Mouse (Mus musculus): ENCODE results near the gene Pld5. TPM values are rescaled to one million over a fixed set of nuclear protein-coding genes. Genes with fewer than 3 reads are reported as not detected.
"Not testable (repeated sequence)": the region's sequence is repeated elsewhere in the genome, so short reads cannot be mapped to it uniquely, and the experiment has no call there.

Gene Pld5
- total and polyA plus RNA-seq, 3 experiments = 0.38 to 1.2 (median 1.0) TPM

GRCm38 (mm10) chr1:176039923-176040322, 235.2 kb downstream of the Pld5 start:
- DNase-seq = no peak

DNA sequence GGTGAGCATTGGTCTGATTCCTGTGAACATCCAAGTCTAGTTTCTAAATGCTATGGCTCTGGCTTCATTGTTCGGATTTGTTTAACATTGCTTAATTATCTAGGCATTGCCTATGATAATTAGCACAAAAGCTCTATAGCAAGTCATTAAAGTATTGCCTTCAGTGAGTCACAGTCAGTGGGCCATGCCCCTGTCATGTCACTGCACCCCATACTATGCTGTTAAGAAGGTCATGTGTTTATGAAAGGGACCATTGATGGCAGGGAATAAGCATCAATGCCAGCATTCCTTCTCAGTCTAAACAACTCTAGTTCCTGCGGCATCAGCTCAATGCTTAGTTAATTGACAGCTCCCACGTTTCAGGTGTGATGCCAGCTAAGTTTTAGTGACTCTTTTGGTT, 239.1 kb downstream of the Pld5 start:
- no peak for DNase-seq

DNA sequence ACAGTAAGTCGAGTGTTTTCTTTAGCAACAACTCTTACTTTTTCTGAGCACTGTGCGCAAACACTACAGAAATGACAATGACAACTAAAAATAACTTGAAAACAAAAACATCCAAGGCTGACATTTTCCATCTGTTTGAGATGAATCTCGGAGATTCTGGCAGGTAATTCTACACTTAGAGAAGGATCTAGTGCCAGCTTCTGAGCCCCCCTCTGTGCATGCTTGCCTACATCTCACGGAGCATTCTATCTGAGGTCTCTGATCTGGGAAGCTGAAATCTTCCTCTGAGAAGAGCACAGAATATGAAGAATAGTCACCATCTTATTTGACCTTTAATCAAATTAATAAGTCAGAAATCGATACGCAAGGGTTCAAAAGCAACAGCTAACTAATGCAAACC, 240.4 kb downstream of the Pld5 start:
- no peak for DNase-seq

DNA sequence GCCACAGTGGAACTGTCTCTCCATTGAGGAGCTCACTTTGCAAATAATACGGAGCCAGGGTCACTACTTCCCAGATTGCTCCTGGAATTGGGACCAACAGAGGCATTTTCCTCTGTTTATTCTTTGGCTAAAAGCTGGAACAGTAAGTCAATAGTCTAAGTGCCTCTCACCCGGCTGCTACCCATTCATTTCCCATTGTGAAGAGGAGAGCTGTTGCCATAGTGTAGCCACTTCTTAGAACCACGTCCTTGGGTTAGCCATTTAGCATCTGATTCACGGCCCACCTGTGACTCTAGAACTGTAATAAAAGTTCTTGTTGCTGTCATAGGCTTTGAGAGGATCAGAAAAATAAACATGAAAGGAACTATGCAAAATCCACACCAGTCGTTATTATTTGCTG, 241.4 kb downstream of the Pld5 start:
- no peak for DNase-seq

DNA sequence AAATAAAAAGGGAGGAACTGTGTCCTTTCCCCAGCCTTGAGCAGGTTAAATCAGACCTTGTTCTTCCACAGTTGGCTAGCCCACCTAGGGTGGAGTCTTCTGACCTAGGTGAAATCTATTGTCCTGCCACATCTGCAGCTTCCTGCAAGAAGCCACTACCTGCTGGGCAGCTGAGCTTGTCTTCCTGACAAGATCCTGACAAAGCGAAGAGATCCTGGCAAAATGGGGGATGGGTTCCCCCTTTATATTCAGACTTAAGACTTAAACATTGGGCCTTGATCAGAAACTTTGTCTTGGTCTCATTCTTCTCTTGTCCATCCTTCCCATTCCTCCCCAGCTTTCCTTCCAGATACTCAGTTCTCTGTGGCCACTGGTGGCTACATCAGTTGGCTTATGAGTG, 246.0 kb downstream of the Pld5 start:
- DNase-seq = no peak

GRCm38 (mm10) chr1:176028397-176028796, 246.7 kb downstream of the Pld5 start:
- no peak for DNase-seq

DNA sequence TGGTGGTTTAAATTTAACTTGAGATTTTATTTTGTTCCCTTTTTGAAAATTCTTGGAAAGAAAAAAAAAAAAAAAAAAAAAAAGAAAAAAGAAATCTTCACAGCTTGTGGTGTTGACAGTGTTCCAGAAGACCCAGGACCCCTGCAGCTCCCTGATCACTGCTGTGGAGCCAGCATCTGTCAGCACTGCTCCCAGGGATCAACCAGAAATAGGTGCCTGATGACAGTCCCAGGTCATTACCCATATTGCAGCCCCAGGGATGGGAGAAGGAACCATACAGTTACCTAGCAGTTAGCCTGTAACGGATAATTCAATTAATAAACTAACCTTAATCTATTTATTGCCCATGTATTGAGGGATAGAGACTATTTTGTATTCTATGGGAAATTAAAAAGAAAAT, 250.6 kb downstream of the Pld5 start:
- DNase-seq = no peak

DNA sequence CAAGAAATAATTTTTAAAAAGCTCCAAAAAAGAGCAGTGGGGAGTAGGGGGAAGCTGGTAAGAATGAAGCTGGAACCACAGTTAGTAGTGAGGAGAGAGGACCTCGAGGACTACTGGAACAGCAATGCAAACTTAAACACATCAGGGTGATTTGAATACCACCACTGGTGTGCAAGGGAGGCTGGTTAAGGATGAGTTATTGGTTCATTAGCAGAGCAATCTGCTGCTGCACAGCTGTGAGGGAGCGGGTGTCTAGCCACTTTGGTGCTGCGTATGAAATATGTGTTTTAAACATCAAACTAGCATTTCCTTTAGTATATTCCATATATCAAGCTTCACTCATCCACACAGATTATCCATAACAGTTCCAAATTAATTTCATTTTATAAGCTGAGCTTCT, 256.6 kb downstream of the Pld5 start:
- no peak for DNase-seq

GRCm38 (mm10) chr1:176016076-176016475, 259.0 kb downstream of the Pld5 start:
- DNase-seq = no peak

DNA sequence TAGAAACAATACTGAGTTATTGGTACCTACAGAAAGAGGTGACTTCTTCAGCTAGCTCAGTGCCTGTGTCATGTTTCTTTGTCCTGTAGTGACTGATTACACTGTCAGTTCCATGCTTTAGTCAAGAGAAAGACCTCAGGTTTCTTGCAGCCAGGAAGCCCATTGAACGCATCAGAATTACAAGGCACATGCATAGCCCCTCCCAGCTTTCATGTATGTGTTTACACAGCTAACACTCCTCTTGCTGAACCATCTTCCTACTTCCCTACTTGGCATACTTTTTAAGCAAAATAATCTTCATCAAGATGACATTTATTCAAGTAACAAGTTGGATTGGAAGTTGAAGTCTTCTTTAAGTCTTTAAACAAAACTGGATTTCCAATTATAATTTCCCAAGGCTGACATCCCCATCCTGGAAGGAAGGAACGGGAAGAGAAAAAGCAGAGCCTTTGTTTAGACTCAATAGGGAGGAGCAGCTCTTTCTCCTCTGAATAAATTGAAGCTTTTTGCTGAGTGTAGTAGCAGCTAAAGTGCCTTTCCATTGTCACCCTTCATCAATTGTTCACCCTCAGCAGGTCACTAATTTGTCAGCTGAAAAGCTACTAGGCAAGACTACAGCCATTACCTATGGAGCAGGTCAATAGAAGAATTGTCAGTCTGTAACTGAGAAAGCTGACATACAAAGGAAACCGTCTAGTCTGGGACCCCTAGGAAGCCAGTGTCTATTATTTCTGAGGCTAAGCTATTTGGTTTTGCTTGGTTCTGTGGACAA, 261.4 kb downstream of the Pld5 start:
- no peak for DNase-seq

DNA sequence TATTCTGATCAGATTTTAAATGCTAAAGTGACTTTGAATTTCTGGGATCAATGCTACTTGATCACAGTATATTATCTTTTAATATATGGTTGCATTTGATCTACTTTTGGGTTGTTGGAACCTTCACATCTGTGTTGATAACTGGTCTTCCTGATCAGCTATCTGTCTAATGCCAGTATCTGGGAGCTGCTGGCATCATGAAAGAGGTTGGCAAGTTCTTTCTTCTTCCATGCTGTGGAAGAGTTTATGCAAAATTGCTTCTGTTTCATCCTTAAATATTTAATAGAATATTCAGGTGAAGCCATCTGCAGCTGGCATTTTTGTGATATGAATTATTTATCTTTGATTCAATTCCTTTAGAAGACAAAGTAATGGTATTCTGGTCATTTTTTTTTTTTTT, 263.6 kb downstream of the Pld5 start:
- no peak for DNase-seq

- no peak for DNase-seq
These were observed 264.0 kb downstream of the Pld5 start for GRCm38 (mm10) chr1:176011072-176011471.

GRCm38 (mm10) chr1:176008411-176008810, 266.7 kb downstream of the Pld5 start:
- no peak for DNase-seq

- DNase-seq = no peak
These were observed 274.5 kb downstream of the Pld5 start for GRCm38 (mm10) chr1:176000599-176000998.

DNA sequence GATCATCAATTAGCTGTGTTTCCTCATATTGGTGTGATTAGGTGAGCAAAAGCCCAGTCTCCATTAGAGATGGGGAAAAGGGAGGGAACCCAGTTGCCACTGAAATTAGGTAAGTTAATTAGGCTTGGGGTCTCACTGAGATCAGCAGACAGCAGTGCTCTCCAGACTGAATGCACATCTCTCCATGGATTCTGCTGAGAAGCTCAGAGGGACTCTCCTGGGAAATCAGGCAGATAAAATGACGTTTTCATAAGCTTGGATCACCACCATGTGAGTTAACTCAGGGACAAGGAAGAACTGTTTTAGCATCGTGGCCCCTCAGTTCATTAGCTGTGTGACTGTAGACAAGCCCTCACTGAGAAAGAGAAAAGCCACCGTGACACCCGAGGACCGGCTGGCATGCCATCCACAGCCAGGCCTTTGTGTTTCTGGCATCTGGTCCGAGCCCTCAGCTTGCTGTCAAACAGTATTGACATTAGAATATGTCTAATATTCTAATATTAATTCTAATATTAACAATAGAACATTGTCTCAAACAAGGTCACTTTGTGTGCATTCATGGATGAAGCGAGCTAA, 277.9 kb downstream of the Pld5 start:
- no peak for DNase-seq

DNA sequence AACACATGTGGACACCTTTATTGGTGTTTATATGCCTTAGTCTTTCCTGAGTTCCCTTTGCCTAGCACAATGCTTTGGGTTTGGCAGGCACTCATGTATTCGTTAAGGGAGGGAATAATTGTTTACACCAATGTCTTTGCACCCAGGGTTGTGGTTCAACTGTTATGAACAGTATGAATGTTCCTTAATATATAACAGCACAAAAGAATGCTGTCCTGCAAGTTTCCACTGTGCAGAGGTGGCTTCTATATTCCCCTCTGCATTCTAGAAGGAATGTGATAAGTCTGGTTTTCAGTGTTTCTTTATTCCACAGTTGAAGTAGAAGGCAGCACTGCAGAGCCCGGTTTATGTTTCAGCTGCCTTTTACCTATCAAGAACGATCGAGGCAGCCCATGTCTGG, 286.2 kb downstream of the Pld5 start:
- no peak for DNase-seq

DNA sequence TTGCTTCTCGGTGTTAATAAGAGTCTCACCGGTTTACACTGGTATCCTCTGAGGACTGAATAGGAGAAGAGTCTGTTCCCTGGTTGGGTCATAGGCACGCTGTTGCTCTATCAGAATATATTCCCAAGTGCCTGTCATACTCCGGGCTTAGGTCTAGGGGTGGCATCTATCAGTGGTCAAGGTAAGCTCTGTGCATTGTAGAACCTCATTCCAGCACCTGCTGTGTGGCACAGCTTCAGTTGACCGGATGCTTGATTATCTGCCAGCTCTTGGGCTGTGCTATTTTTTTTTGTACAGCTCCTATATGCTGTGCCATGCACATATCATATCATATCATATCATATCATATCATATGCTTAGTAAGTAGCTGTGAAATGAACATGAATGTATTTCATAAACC, 286.7 kb downstream of the Pld5 start:
- DNase-seq = no peak

GRCm38 (mm10) chr1:175979014-175979413, 296.1 kb downstream of the Pld5 start, which contains the start of gene Rbm8a2:
Rbm8a2 (minus strand) TSS chr1:175979114.
- not testable (repeated sequence) for DNase-seq

GRCm38 (mm10) chr1:175970710-175971109, 304.4 kb downstream of the Pld5 start:
- no peak for DNase-seq

- DNase-seq = peak; percentile 17
These were observed 307.9 kb downstream of the Pld5 start for GRCm38 (mm10) chr1:175967004-175967745.

GRCm38 (mm10) chr1:175961786-175962185, 313.3 kb downstream of the Pld5 start:
- no peak for DNase-seq

- DNase-seq = no peak
These were observed 324.3 kb downstream of the Pld5 start for GRCm38 (mm10) chr1:175950851-175951250.

- no peak for DNase-seq
These were observed 324.7 kb downstream of the Pld5 start for GRCm38 (mm10) chr1:175950421-175950820.
